Mouse (Mus musculus): ENCODE data around the gene Kcnk3. TPM values are rescaled to one million over a fixed set of nuclear protein-coding genes. Genes with fewer than 3 reads are reported as not detected.

Kcnk3 gene
- polyA plus RNA-seq, 1 experiment from 2014 or later, result 2.1 TPM

Small RNAs within 50 kb of the gene (microRNA-seq; reads per million reads assigned to microRNA genes)
- gene Mir5625, result not detected

Other genes with a start within 250 kb of the Kcnk3 start
- gene Otof, start 126.2 kb upstream of the Kcnk3 start, polyA plus RNA-seq (2014; fragmentation: Nextera tagmentation; extraction: Ambion mirVana), result 0.03 and 0.09 TPM in 2 replicates
- not detected in 2 replicates for gene 1700001C02Rik, start 122.1 kb upstream of the Kcnk3 start, polyA plus RNA-seq (2014; fragmentation: Nextera tagmentation; extraction: Ambion mirVana)
- gene Cib4, start 42.3 kb upstream of the Kcnk3 start, polyA plus RNA-seq (2014; fragmentation: Nextera tagmentation; extraction: Ambion mirVana), result not detected in 2 replicates
- 15.8 and 27.6 TPM in 2 replicates for gene Slc35f6, start 59.8 kb downstream of the Kcnk3 start, polyA plus RNA-seq (2014; fragmentation: Nextera tagmentation; extraction: Ambion mirVana)
- gene Cenpa, start 78.6 kb downstream of the Kcnk3 start, polyA plus RNA-seq (2014; fragmentation: Nextera tagmentation; extraction: Ambion mirVana), result 363 and 456 TPM in 2 replicates
- 3.8 and 7.2 TPM in 2 replicates for gene Dpysl5, start 123.4 kb downstream of the Kcnk3 start, polyA plus RNA-seq (2014; fragmentation: Nextera tagmentation; extraction: Ambion mirVana)
- 13.6 and 19.3 TPM in 2 replicates for gene Mapre3, start 226.5 kb downstream of the Kcnk3 start, polyA plus RNA-seq (2014; fragmentation: Nextera tagmentation; extraction: Ambion mirVana)

Data from kidney, embryonic 14.5 days (tissue).